Mouse (Mus musculus): Measurements from ENCODE around the gene Oca2. TPM values are rescaled to one million over a fixed set of nuclear protein-coding genes. Genes with fewer than 3 reads are reported as not detected.

Oca2 gene
- polyA plus RNA-seq, 1 experiment from 2014 or later: not detected

DNA sequence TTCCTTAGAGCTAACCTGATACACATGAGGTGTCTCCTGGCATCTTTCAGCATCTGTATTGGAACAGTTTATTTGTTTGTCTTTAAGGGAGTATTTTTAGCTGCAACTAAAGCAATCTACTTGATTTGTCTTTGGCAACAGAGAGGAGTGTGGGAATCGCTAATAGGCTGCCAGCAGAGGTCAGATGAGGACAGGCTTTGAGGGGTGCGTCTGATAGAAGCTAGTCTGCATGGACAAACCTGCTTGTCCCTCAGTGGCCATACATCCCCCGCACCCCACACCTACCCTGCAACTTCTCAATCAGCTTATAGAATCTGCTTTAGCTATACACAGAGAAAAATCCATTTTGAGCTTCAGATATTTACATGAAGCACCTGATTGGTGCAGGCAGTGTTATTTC is 109.0 kb downstream of the Oca2 start:
- Histone ChIP-seq H3K4me1 (replicated peaks; ENCODE audit: control insufficient read depth, insufficient read depth, low read length) (no peaks in the 10 kb centered on the region), H3K4me2 (ENCODE audit: low read depth, low read length) (no peak overlapping the region), H3K4me3 (ENCODE audit: low read length) (no peak overlapping the region), H3K27me3 (ENCODE audit: control insufficient read depth, insufficient read depth, low read depth, low read length) (no peaks in the 10 kb centered on the region), H3K36me3 (ENCODE audit: control insufficient read depth, insufficient read depth, low read length) (no peaks in the 10 kb centered on the region), H3K9me3 (ENCODE audit: control insufficient read depth, low read length) (no peaks in the 10 kb centered on the region), H3K27ac (ENCODE audit: low read length) (no peak overlapping the region), H3K9ac (ENCODE audit: low read length) (no peak overlapping the region)
- 36% methylated on average over 3 of the region's 3 CpGs for WGBS
- ATAC-seq (ENCODE audit: low read depth): no peak

DNA sequence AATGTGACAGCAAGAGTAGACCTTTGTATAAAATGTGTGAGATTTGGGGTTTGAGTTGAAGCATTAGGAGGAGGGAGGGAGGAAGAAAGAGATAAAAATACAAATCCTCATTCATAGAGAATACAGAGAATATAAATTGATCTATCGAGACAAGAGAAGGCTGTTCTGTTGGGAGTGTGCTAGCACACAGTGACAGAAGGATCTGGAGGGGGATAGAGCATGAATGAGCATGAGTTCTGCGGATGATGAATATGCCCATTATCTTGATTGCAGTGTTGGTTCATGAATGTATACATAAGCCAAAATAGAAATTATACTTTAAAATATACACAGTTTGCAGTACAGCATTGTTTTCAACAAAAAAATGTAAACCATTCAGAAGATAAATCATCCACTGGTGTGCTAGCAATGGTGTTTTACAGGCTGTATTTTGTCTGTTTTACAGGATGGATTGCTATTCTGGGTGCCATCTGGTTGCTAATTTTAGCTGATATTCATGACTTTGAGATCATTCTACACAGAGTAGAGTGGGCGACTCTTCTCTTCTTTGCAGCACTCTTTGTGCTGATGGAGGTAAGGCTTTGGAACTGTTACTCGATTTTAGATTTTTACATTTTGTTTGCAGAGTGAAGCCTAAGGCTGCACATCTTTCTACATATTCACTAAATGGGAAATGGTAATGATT is 117.2 kb downstream of the Oca2 start:
- ATAC-seq (ENCODE audit: low read depth): no peak
- no peak overlapping the region for H3K27ac ChIP-seq (ENCODE audit: low read length)
- H3K27me3 ChIP-seq (ENCODE audit: control insufficient read depth, insufficient read depth, low read depth, low read length): no peaks in the 10 kb centered on the region
- no peak overlapping the region for H3K4me2 ChIP-seq (ENCODE audit: low read depth, low read length)
- H3K4me1 ChIP-seq (replicated peaks; ENCODE audit: control insufficient read depth, insufficient read depth, low read length): no peaks in the 10 kb centered on the region
- no peak overlapping the region for H3K9ac ChIP-seq (ENCODE audit: low read length)
- H3K36me3 ChIP-seq (ENCODE audit: control insufficient read depth, insufficient read depth, low read length): no peaks in the 10 kb centered on the region
- WGBS: 66% methylated on average over 4 of the region's 4 CpGs
- no peaks in the 10 kb centered on the region for H3K9me3 ChIP-seq (ENCODE audit: control insufficient read depth, low read length)
- no peak overlapping the region for H3K4me3 ChIP-seq (ENCODE audit: low read length)

DNA sequence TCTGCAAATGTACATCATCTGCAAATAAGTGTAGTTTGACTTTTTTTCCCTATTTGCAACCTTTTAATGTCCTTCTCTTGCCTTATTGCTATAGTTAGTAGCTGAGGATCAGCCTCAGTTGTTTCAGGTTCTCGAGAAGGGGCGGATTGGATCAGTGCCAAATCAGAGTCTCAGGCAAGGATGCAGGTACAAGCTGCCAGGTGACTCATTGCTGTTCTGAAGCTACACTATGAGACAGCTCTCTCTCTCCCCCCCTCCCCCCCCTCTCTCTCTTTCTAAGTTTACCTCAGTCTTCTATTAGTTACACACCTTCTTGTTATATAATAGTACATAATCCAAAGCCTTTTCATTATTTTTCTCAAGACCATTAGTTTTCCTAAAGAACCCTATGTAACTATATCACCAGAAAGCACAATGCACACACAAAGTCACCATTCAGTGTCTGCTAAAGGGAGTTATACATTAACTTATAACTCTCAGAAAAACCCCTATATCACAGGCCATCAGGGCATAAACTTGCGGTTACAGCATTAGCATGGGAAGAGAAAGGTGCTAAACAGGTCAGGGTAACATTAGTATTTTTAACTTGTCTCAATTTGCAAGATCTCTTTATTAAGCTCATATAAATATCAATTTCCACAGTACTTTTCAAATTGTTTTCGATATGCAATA is 142.3 kb downstream of the Oca2 start:
- no peak overlapping the region for H3K9ac ChIP-seq (ENCODE audit: low read length)
- no peak overlapping the region for H3K4me3 ChIP-seq (ENCODE audit: low read length)
- no peaks in the 10 kb centered on the region for H3K36me3 ChIP-seq (ENCODE audit: control insufficient read depth, insufficient read depth, low read length)
- no peaks in the 10 kb centered on the region for H3K27me3 ChIP-seq (ENCODE audit: control insufficient read depth, insufficient read depth, low read depth, low read length)
- WGBS: 71% methylated on average over 4 of the region's 4 CpGs
- no peak overlapping the region for H3K27ac ChIP-seq (ENCODE audit: low read length)
- no peak for ATAC-seq (ENCODE audit: low read depth)
- H3K4me1 ChIP-seq (replicated peaks; ENCODE audit: control insufficient read depth, insufficient read depth, low read length): no peaks in the 10 kb centered on the region
- no peaks in the 10 kb centered on the region for H3K9me3 ChIP-seq (ENCODE audit: control insufficient read depth, low read length)
- H3K4me2 ChIP-seq (ENCODE audit: low read depth, low read length): no peak overlapping the region

DNA sequence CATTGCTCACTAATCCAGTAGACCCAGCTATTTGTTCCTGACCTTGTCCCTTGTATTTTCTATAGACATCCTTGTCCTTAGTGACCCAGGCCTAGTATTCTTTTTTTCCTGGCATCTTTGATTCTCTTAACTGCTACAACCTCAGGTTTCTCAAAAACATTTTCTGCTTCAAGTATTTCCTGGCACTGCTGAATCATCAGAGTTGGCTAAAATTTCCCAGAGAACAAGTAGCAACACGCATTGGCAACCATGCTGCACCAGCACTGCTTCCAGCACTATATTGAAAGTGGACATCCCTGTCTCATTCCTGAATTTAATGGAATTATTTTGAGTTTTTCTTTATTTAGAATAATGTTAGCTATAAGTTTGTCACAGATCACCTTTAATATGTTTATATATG is 143.1 kb downstream of the Oca2 start:
- H3K27ac ChIP-seq (ENCODE audit: low read length): no peak overlapping the region
- no peaks in the 10 kb centered on the region for H3K4me1 ChIP-seq (replicated peaks; ENCODE audit: control insufficient read depth, insufficient read depth, low read length)
- no peak for ATAC-seq (ENCODE audit: low read depth)
- 76% methylated on average over 1 of the region's 1 CpGs for WGBS
- no peaks in the 10 kb centered on the region for H3K9me3 ChIP-seq (ENCODE audit: control insufficient read depth, low read length)
- H3K27me3 ChIP-seq (ENCODE audit: control insufficient read depth, insufficient read depth, low read depth, low read length): no peaks in the 10 kb centered on the region
- no peak overlapping the region for H3K4me2 ChIP-seq (ENCODE audit: low read depth, low read length)
- no peak overlapping the region for H3K9ac ChIP-seq (ENCODE audit: low read length)
- H3K36me3 ChIP-seq (ENCODE audit: control insufficient read depth, insufficient read depth, low read length): no peaks in the 10 kb centered on the region
- no peak overlapping the region for H3K4me3 ChIP-seq (ENCODE audit: low read length)

DNA sequence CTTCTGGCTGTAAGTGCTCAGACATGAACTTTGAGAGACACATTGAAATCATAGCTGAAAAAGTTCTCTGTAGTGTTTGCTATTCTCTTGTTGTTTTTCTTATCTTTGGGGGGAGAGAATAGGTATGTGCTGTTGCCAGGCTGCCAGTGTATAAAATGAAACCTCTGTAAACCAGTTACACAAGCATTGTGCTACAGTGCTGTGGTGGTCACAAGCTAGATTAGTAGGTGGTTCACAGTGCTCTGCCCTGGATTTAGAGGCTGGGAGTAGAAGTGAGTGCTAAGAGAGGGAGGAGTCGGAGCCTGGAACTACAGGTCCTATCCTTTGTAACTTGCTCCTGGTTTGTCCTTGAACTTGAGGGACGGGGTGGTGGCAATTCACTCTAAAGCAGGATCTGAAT is 148.7 kb downstream of the Oca2 start:
- Histone ChIP-seq H3K4me1 (replicated peaks; ENCODE audit: control insufficient read depth, insufficient read depth, low read length) (no peaks in the 10 kb centered on the region), H3K36me3 (ENCODE audit: control insufficient read depth, insufficient read depth, low read length) (no peaks in the 10 kb centered on the region), H3K27me3 (ENCODE audit: control insufficient read depth, insufficient read depth, low read depth, low read length) (no peaks in the 10 kb centered on the region), H3K27ac (ENCODE audit: low read length) (no peak overlapping the region), H3K4me3 (ENCODE audit: low read length) (no peak overlapping the region), H3K9ac (ENCODE audit: low read length) (no peak overlapping the region), H3K9me3 (ENCODE audit: control insufficient read depth, low read length) (no peaks in the 10 kb centered on the region), H3K4me2 (ENCODE audit: low read depth, low read length) (no peak overlapping the region)
- WGBS: 55% methylated on average over 2 of the region's 2 CpGs
- ATAC-seq (ENCODE audit: low read depth): peak; percentile 78

DNA sequence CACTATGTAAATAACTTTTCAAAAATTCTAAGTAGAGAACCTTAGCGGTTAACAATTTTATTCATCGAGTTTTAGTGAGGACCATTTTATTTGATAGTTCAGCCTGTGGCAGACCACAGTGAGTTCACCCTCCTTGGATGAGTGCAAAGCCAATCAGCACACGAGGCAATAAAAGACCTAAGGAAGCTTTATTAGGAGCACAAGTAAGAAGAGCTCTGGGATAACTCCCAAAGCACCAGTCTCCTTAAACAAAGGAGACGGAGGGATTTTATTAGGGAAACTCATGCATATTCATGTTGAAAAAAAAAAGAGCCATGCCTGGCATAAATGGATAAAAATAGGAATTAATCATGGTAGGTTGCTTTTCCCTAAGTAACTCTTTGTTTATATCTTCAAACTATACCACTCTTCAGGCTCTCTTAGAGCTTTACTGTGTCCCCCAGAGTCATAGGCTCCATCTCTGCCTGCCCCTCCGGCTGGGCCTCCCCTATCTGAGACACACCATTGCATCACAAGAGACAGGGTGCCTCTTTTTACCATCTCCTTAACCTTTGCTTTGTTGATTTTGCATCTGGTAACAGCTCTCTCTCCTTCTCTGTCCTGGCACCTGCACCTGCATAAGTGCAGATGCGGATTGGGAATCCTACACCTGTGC is 178.7 kb downstream of the Oca2 start:
- H3K27ac ChIP-seq (ENCODE audit: low read length): no peak overlapping the region
- ATAC-seq (ENCODE audit: low read depth): no peak
- H3K4me1 ChIP-seq (replicated peaks; ENCODE audit: control insufficient read depth, insufficient read depth, low read length): no peaks in the 10 kb centered on the region
- no peak overlapping the region for H3K9ac ChIP-seq (ENCODE audit: low read length)
- no peaks in the 10 kb centered on the region for H3K27me3 ChIP-seq (ENCODE audit: control insufficient read depth, insufficient read depth, low read depth, low read length)
- H3K4me2 ChIP-seq (ENCODE audit: low read depth, low read length): no peak overlapping the region
- no peaks in the 10 kb centered on the region for H3K9me3 ChIP-seq (ENCODE audit: control insufficient read depth, low read length)
- WGBS: 58% methylated on average over 6 of the region's 6 CpGs
- H3K36me3 ChIP-seq (ENCODE audit: control insufficient read depth, insufficient read depth, low read length): no peaks in the 10 kb centered on the region
- H3K4me3 ChIP-seq (ENCODE audit: low read length): no peak overlapping the region

DNA sequence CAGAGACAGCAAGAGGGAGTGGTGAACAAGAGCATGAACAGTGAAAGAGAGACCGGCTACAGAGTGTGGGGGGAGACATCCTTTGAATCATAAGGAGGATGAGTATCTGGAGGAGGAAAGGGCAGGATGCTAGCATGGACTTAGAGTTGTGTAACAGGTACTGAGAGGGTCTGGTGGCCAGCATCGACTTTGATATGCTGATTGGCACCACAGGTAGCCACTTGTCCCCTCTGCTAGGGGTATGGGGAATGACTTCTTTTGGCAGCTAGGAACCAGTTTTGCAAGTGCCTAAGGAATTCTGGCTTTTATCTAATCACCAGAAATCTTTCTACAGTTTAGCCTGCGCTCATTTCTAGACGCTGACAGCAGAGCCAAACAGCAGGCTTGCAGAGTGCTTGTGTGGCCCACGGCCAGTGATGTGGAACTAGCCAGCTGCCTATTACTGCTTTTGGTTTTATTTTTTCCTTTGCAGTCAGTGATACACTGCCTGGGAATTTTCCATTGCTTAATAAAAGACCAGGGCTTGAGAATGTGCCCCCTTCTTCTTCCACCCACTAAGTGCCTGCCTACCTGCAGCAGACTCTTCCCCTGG is 179.8 kb downstream of the Oca2 start:
- no peak overlapping the region for H3K9ac ChIP-seq (ENCODE audit: low read length)
- no peaks in the 10 kb centered on the region for H3K4me1 ChIP-seq (replicated peaks; ENCODE audit: control insufficient read depth, insufficient read depth, low read length)
- no peak overlapping the region for H3K27ac ChIP-seq (ENCODE audit: low read length)
- 11% methylated on average over 5 of the region's 5 CpGs for WGBS
- H3K36me3 ChIP-seq (ENCODE audit: control insufficient read depth, insufficient read depth, low read length): no peaks in the 10 kb centered on the region
- no peaks in the 10 kb centered on the region for H3K27me3 ChIP-seq (ENCODE audit: control insufficient read depth, insufficient read depth, low read depth, low read length)
- H3K4me2 ChIP-seq (ENCODE audit: low read depth, low read length): no peak overlapping the region
- H3K4me3 ChIP-seq (ENCODE audit: low read length): no peak overlapping the region
- ATAC-seq (ENCODE audit: low read depth): no peak
- H3K9me3 ChIP-seq (ENCODE audit: control insufficient read depth, low read length): no peaks in the 10 kb centered on the region

DNA sequence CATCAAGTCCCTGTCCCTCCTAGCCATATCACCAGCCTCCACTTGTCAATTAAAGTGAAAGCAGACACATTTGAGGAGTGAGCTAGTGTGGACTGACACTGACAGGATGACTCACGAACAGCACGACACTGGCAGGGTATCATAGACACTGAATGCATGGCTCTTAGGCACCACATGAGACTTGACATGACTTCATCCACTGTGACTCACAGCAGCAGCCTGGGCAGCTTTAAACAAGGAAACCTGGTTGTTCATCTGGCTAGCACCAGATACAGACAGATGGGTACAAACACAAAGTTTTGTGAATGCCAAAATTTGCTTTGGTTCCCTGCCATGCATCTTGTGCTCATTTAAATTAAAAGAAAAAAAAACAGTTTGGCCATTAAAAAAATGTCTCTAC is 182.4 kb downstream of the Oca2 start:
- Histone ChIP-seq H3K4me2 (ENCODE audit: low read depth, low read length) (no peak overlapping the region), H3K9me3 (ENCODE audit: control insufficient read depth, low read length) (no peaks in the 10 kb centered on the region), H3K9ac (ENCODE audit: low read length) (no peak overlapping the region), H3K27me3 (ENCODE audit: control insufficient read depth, insufficient read depth, low read depth, low read length) (no peaks in the 10 kb centered on the region), H3K4me3 (ENCODE audit: low read length) (no peak overlapping the region), H3K36me3 (ENCODE audit: control insufficient read depth, insufficient read depth, low read length) (no peaks in the 10 kb centered on the region), H3K4me1 (replicated peaks; ENCODE audit: control insufficient read depth, insufficient read depth, low read length) (no peaks in the 10 kb centered on the region), H3K27ac (ENCODE audit: low read length) (no peak overlapping the region)
- no peak for ATAC-seq (ENCODE audit: low read depth)
- WGBS: 69% methylated on average over 2 of the region's 2 CpGs

DNA sequence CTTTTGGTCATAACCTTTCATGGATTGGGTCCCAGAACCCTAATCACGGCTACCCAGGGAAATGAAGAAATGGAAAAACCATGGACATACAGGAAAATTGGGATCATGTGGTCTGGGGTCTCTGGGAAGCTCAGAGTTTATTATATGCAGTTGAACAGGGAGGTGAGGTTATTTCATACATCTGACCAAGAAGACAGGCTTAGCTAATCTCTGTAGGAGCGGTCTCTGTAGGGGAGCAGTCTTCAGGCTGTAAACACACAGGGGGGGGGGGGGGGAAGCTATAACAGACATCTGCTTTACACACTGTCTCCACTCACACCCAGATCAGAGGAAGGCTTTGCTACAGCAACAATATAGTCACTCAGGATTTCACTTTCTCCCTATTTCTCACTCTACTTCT is 184.0 kb downstream of the Oca2 start:
- Histone ChIP-seq H3K27me3 (ENCODE audit: control insufficient read depth, insufficient read depth, low read depth, low read length) (no peaks in the 10 kb centered on the region), H3K4me2 (ENCODE audit: low read depth, low read length) (no peak overlapping the region), H3K36me3 (ENCODE audit: control insufficient read depth, insufficient read depth, low read length) (no peaks in the 10 kb centered on the region), H3K9ac (ENCODE audit: low read length) (no peak overlapping the region), H3K4me1 (replicated peaks; ENCODE audit: control insufficient read depth, insufficient read depth, low read length) (no peaks in the 10 kb centered on the region), H3K9me3 (ENCODE audit: control insufficient read depth, low read length) (no peaks in the 10 kb centered on the region), H3K27ac (ENCODE audit: low read length) (no peak overlapping the region), H3K4me3 (ENCODE audit: low read length) (no peak overlapping the region)
- 70% methylated on average over 2 of the region's 2 CpGs for WGBS
- ATAC-seq (ENCODE audit: low read depth): no peak
